Mouse (Mus musculus) pancreas, adult 10 weeks (tissue): Measurements from ENCODE around the gene Sh2d4b. TPM values are rescaled to one million over a fixed set of nuclear protein-coding genes. Genes with fewer than 3 reads are reported as not detected.

Experiments used
- polyA plus RNA-seq: library from polyadenylated mRNA; stranded (reverse); fragments of 350-450 nt; fragmentation: Illumina TruSeq; extraction: RNeasy Lipid Tissue Mini Kit (QIAGEN cat#74804); gene quantifications from one replicate; pipeline ENCODE4 v1.2.3, GENCODE M21; 2015; ENCODE audit warnings: low read depth, low replicate concordance; ENCODE audit not compliant: insufficient read depth

The Sh2d4b gene
- polyA plus RNA-seq: 1.0 TPM

GRCm38 (mm10) chr14:40893196-40893595 is at the start of gene Sh2d4b:
Sh2d4b (minus strand) TSS chr14:40893266.

Other genes starting within 250 kb of the Sh2d4b start
- 8.7 TPM for gene Tspan14, start 73.5 kb upstream of the Sh2d4b start, polyA plus RNA-seq
- 7.9 TPM for gene Fam213a, start 120.5 kb upstream of the Sh2d4b start, polyA plus RNA-seq
- gene Dydc2, start 175.9 kb upstream of the Sh2d4b start, polyA plus RNA-seq: not detected
- gene Dydc1, start 179.6 kb upstream of the Sh2d4b start, polyA plus RNA-seq: not detected
- gene Mat1a, start 211.8 kb upstream of the Sh2d4b start, polyA plus RNA-seq: 11.7 TPM
- 1.6 TPM for gene Sftpa1, start 238.5 kb upstream of the Sh2d4b start, polyA plus RNA-seq